Mouse (Mus musculus): ENCODE data around the gene Lrrc4c.

DNA sequence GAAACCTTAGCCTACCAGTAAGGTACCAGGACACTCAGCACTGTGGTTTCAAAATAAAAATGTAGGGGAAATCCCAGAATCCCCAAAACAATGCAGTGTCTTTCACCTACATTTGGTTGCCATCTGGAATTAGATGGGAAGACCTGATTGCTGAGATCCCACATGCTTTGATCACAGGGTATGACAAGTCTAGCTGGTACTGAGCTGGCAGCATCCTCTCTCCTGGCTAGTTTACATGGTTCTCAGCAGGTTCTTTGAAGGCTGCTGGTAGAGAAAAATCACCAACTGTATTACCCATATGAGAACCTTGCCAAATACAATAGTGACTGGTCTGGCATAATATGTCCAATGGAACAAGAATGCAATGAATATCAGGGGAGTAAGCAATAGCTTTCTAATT is 405.4 kb downstream of the Lrrc4c start:
- TF ChIP-seq CTCF (IDR thresholded peaks at IDR 0.05; ENCODE audit: extremely low read depth, insufficient read depth, low read length) (no peak), POLR2A (IDR thresholded peaks at IDR 0.05; ENCODE audit: extremely low read depth, insufficient read depth, low read length) (no peak)
